Mouse (Mus musculus) small intestine, adult 2 months (tissue): ENCODE results near the gene Dgkh.

ENCODE experiments used
- CTCF ChIP-seq: fragments of 200-500 bp; IDR thresholded peaks from 2 replicates; pipeline ENCODE4 v1.5.1; 2012; ENCODE audit warnings: low read depth, mild to moderate bottlenecking, control low read depth, inconsistent platforms, low read length, moderate library complexity, mixed read lengths; ENCODE audit not compliant: insufficient replicate concordance, insufficient read length; ENCODE audit errors: extremely low read depth
- POLR2A ChIP-seq: fragments of 200-500 bp; IDR thresholded peaks from 2 replicates; pipeline ENCODE4 v1.6.1; 2012; ENCODE audit warnings: low read depth, mild to moderate bottlenecking, control low read depth, inconsistent platforms, low read length, moderate library complexity

DNA sequence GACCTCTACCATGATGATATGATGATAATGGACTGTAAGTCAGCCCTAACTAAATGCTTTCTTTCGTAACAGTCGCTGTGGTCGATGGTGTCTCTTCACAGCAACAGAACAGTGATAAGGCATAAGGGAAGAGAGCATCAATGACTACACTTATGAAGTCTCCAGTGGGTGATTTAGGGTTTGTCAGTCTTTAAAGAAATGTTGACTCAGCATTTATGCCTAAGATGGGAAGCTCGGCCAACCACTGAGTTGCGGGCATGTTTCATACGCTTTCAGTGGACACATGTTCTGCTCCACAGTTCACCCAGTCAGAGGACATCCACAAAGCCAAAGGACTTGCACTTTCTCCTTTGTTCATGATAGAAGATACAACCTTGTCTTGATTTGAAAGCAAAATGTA lies 73.9 kb downstream of the Dgkh start:
- TF ChIP-seq CTCF (no peak), POLR2A (no peak)
